Mouse (Mus musculus) lung, adult 2 months (tissue): ENCODE measurements around the gene Serpinb9d.

Experiments used
- CTCF ChIP-seq: fragments of 200-500 bp; IDR thresholded peaks from 2 replicates; pipeline ENCODE4 v1.5.1; 2011; ENCODE audit warnings: mild to moderate bottlenecking, low read length, control low read depth; ENCODE audit not compliant: insufficient read depth
- POLR2A ChIP-seq: fragments of 200-500 bp; IDR thresholded peaks from 2 replicates; pipeline ENCODE4 v1.6.1; 2011; ENCODE audit warnings: low read depth, mild to moderate bottlenecking, control low read depth, low read length, borderline replicate concordance; ENCODE audit errors: extremely low read depth

DNA sequence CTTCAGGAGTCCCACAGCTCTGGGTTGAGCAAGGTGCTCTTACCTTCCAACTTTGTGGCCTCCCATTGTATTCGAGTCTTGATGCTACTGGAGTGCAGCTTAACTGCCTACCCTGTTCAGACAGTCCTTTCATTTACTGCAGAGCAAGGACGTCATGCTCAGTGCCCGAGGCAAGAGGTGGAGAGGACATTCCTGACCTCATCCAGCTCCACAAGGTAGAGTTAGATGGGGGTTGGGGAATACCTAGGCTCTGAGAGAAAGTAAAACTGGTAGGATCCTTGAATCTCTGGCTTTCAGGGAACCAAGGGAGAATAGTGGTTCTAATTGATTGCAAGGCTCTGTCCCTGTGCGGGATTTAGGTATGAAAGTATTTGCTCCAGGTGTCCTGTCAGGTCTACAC lies 33.1 kb upstream of the Serpinb9d start, which contains the start of gene Serpinb9c:
- TF ChIP-seq POLR2A (no peak), CTCF (no peak)
